Mouse (Mus musculus) limb, embryonic 13.5 days (tissue): ENCODE results near the gene Ell2. TPM values are rescaled to one million over a fixed set of nuclear protein-coding genes. Genes with fewer than 3 reads are reported as not detected.
A peak's percentile ranks its signal among the peaks of the same experiment; 100 is the strongest.

Experiments used
- ATAC-seq: fragments of 200-750 bp; cut with Nextera tagmentation; 2 replicates; pipeline ENCODE4 v1.8.0; 2017; ENCODE audit warnings: low read depth, moderate number of reproducible peaks, moderate TSS enrichment; ENCODE audit not compliant: low FRiP score
- H3K27ac ChIP-seq: fragments of 300-500 bp; sonication (generic); 2 replicates; pipeline ENCODE4 v1.5.1; 2015; ENCODE audit warnings: inconsistent platforms, mild to moderate bottlenecking, moderate library complexity
- H3K27me3 ChIP-seq: fragments of 300-500 bp; sonication (generic); 2 replicates; pipeline ENCODE4 v1.6.1; 2015; ENCODE audit warnings: mild to moderate bottlenecking, inconsistent platforms
- H3K36me3 ChIP-seq: fragments of 300-500 bp; sonication (generic); 2 replicates; pipeline ENCODE4 v1.6.1; 2015; ENCODE audit warnings: inconsistent platforms, mild to moderate bottlenecking, moderate library complexity
- H3K4me1 ChIP-seq: fragments of 300-500 bp; sonication (generic); 2 replicates; pipeline ENCODE4 v1.6.1; 2015; ENCODE audit warnings: inconsistent platforms
- H3K4me2 ChIP-seq: fragments of 300-500 bp; sonication (generic); replicated peaks from 2 replicates; pipeline ENCODE4 v1.6.1; 2015; ENCODE audit warnings: inconsistent platforms, mild to moderate bottlenecking, moderate library complexity
- H3K4me3 ChIP-seq: fragments of 300-500 bp; sonication (generic); 2 replicates; pipeline ENCODE4 v1.5.1; 2015; ENCODE audit warnings: moderate library complexity, mild to moderate bottlenecking, inconsistent platforms
- H3K9ac ChIP-seq: fragments of 300-500 bp; sonication (generic); 2 replicates; pipeline ENCODE4 v1.6.1; 2015; ENCODE audit warnings: mild to moderate bottlenecking, inconsistent platforms
- H3K9me3 ChIP-seq: fragments of 300-500 bp; sonication (generic); 2 replicates; pipeline ENCODE4 v1.6.1; 2016; ENCODE audit warnings: inconsistent platforms
- WGBS: fragments of 180-500 bp; shearing (Covaris S2); methylation state at CpG from one replicate; pipeline ENCODE4 v1.1.7; 2015; 5-methylcytosine and 5-hydroxymethylcytosine counted together
- polyA plus RNA-seq: library from polyadenylated mRNA; unstranded; fragments of >200 nt; fragmentation: Nextera tagmentation; extraction: Ambion mirVana; gene quantifications from 2 replicates; pipeline ENCODE4 v1.2.1, GENCODE M21; 2015

The Ell2 gene
- polyA plus RNA-seq, 1 experiment from 2014 or later: 6.7 TPM

DNA sequence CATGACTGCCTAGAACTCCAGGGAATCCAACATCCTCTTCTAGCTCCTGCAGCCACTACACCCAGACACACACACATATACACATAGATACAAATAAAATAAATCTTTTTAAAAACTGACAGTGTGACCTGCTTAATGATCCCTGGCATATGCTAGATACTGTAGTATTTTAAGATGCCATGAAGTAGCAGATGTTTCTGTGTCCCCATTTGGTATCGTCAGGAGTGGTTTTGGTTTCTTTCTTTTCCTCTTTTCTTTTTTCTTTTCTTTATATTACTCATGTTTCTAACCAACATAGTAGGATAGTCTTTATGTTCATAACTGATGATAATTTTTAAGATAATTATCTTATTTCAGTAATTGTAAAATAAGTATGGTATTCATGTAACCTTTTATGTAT is 29.0 kb downstream of the Ell2 start:
- 0 out of 2 replicates have a peak, but pooled peaks cover 5% of the 10 kb centered on the region for H3K4me1 ChIP-seq
- H3K27me3 ChIP-seq: no peaks in the 10 kb centered on the region
- H3K4me2 ChIP-seq: no peak overlapping the region
- H3K9ac ChIP-seq: no peak overlapping the region
- H3K9me3 ChIP-seq: no peaks in the 10 kb centered on the region
- no peak for ATAC-seq
- WGBS: 85% methylated on average over 1 of the region's 1 CpGs
- no peak overlapping the region for H3K27ac ChIP-seq
- H3K36me3 ChIP-seq: no peaks in the 10 kb centered on the region
- no peak overlapping the region for H3K4me3 ChIP-seq

DNA sequence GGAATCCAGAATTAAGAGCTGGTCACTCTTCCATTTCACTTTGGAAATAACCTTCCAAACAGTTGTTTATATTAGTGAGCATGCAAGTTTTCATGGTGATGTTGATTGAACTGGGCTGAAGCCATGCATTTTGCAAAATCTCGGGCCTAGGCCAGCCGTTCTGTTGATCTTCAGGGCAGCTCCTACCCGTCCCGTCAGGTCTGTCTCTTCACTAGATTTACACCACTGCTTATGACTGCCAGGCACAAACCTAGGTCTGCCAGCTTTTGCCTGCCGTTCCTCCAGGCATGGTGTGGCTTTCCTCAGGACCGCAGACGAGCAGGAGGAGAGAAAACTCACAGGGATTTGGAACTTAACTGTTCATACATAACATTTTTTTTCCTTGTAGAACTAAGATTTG is 31.4 kb downstream of the Ell2 start:
- H3K4me1 ChIP-seq: peaks cover 16% of the 10 kb centered on the region
- WGBS: 51% methylated on average over 7 of the region's 7 CpGs

GRCm38 (mm10) chr13:75738536-75738935 is 32.0 kb downstream of the Ell2 start:
- H3K4me3 ChIP-seq: no peak overlapping the region
- H3K27me3 ChIP-seq: no peaks in the 10 kb centered on the region
- H3K27ac ChIP-seq: no peak overlapping the region
- no peak overlapping the region for H3K9ac ChIP-seq
- H3K4me1 ChIP-seq: peaks cover 16% of the 10 kb centered on the region
- no peak for ATAC-seq
- no peak overlapping the region for H3K4me2 ChIP-seq
- no peaks in the 10 kb centered on the region for H3K36me3 ChIP-seq
- H3K9me3 ChIP-seq: no peaks in the 10 kb centered on the region
- WGBS: 60% methylated on average over 6 of the region's 6 CpGs

More for the DNA sequence above, 31.4 kb downstream of the Ell2 start:
- Histone ChIP-seq H3K9me3 (no peaks in the 10 kb centered on the region), H3K4me2 (no peak overlapping the region), H3K4me3 (no peak overlapping the region), H3K9ac (no peak overlapping the region), H3K27me3 (no peaks in the 10 kb centered on the region), H3K36me3 (no peaks in the 10 kb centered on the region), H3K27ac (no peak overlapping the region)
- ATAC-seq: no peak

GRCm38 (mm10) chr13:75738957-75739356 is 32.4 kb downstream of the Ell2 start:
- Histone ChIP-seq H3K9me3 (no peaks in the 10 kb centered on the region), H3K4me3 (no peak overlapping the region), H3K4me1 (peaks cover 16% of the 10 kb centered on the region), H3K27me3 (no peaks in the 10 kb centered on the region), H3K27ac (no peak overlapping the region), H3K9ac (no peak overlapping the region), H3K4me2 (no peak overlapping the region), H3K36me3 (no peaks in the 10 kb centered on the region)
- WGBS: 56% methylated on average over 3 of the region's 3 CpGs
- ATAC-seq: no peak

DNA sequence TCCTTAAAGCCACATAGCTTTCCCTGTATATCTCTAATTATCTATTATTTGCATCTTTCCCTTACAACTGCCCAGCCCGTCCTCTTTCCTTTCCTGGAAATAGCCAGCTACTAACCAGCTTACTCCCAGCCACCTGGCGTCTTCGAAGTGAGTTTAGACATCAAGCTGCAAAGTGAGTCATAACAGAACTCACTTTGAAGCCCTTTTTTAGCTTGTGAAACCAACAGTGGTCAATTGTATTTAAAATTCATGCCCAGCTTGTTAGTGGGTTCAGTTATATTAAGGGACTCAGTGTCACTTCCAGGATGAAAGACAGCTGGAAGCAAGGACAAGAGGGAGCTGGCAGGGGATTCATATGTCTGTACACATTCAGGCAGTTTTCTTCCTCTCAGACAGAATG is 33.5 kb downstream of the Ell2 start:
- 65% methylated on average over 3 of the region's 3 CpGs for WGBS
- no peak overlapping the region for H3K9ac ChIP-seq
- peaks cover 16% of the 10 kb centered on the region for H3K4me1 ChIP-seq
- no peak for ATAC-seq
- H3K36me3 ChIP-seq: no peaks in the 10 kb centered on the region
- no peaks in the 10 kb centered on the region for H3K27me3 ChIP-seq
- no peak overlapping the region for H3K27ac ChIP-seq
- H3K4me3 ChIP-seq: no peak overlapping the region
- no peaks in the 10 kb centered on the region for H3K9me3 ChIP-seq
- H3K4me2 ChIP-seq: no peak overlapping the region

DNA sequence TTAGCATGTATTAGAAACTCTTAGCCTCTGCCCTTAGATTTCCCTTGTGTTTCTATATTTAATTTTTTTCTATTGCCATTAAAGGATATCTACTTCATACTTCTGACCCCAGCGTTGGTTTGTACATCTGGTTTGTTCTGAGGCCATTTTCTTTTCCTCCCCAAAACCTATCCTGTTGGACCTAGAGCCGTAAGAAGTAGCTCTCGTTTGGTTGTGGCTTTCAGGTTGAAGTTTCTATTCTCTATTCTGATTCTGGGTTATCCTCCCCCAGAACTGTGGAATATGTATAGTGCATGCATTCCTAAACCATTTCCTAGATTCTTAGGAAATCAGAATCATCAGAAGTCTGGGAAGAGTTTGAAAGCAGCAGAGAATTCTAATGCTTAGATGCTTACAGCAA is 34.6 kb downstream of the Ell2 start:
- Histone ChIP-seq H3K9ac (no peak overlapping the region), H3K9me3 (no peaks in the 10 kb centered on the region), H3K4me1 (peaks cover 16% of the 10 kb centered on the region), H3K4me2 (no peak overlapping the region), H3K27ac (no peak overlapping the region), H3K27me3 (no peaks in the 10 kb centered on the region), H3K36me3 (no peaks in the 10 kb centered on the region), H3K4me3 (no peak overlapping the region)
- ATAC-seq: no peak
- WGBS: 85% methylated on average over 3 of the region's 3 CpGs

- peak; percentile 58 for ATAC-seq
Measured at GRCm38 (mm10) chr13:75741736-75742729, 35.5 kb downstream of the Ell2 start.

GRCm38 (mm10) chr13:75742970-75743369 is 36.4 kb downstream of the Ell2 start:
- H3K9me3 ChIP-seq: no peaks in the 10 kb centered on the region
- no peak overlapping the region for H3K4me3 ChIP-seq
- ATAC-seq: no peak
- 82% methylated on average over 3 of the region's 3 CpGs for WGBS
- H3K27ac ChIP-seq: no peak overlapping the region
- H3K4me2 ChIP-seq: no peak overlapping the region
- peaks cover 16% of the 10 kb centered on the region for H3K4me1 ChIP-seq
- no peak overlapping the region for H3K9ac ChIP-seq
- H3K27me3 ChIP-seq: no peaks in the 10 kb centered on the region
- no peaks in the 10 kb centered on the region for H3K36me3 ChIP-seq

More at GRCm38 (mm10) chr13:75741736-75742729, 35.5 kb downstream of the Ell2 start:
- 51% methylated on average over 12 of the region's 12 CpGs for WGBS
- no peak overlapping the region for H3K4me3 ChIP-seq
- H3K27me3 ChIP-seq: no peaks in the 10 kb centered on the region
- H3K4me2 ChIP-seq: no peak overlapping the region
- H3K9me3 ChIP-seq: no peaks in the 10 kb centered on the region
- H3K36me3 ChIP-seq: no peaks in the 10 kb centered on the region
- H3K9ac ChIP-seq: no peak overlapping the region
- no peak overlapping the region; the same call in 1 of the 2 replicates for H3K27ac ChIP-seq
- peaks cover 16% of the 10 kb centered on the region for H3K4me1 ChIP-seq

DNA sequence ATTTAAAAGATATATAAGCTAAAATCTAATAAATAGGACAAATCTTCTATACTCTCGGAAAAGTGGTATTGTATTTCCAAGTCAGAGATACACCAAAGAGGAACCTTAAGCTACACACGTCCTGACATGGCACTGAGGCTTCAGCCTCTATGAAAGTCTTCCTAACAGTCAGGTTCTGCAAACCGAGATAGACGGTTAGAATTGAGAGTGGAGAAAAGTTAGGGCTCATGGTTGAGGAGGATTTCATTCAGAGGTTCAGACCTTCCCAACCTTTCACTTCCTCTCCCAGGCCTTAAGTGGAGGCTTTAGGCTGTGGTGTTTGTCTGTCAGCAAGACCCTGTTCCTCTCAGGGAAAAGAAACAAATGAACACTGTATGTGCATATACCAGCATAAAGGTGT is 37.5 kb downstream of the Ell2 start:
- Histone ChIP-seq H3K4me1 (peaks cover 16% of the 10 kb centered on the region), H3K36me3 (no peaks in the 10 kb centered on the region), H3K4me2 (no peak overlapping the region), H3K4me3 (no peak overlapping the region), H3K9me3 (no peaks in the 10 kb centered on the region), H3K9ac (no peak overlapping the region), H3K27me3 (no peaks in the 10 kb centered on the region), H3K27ac (no peak overlapping the region)
- 90% methylated on average over 4 of the region's 4 CpGs for WGBS
- ATAC-seq: no peak

GRCm38 (mm10) chr13:75745328-75745727 is 38.8 kb downstream of the Ell2 start:
- H3K27ac ChIP-seq: no peak overlapping the region
- H3K4me1 ChIP-seq: peaks cover 12% of the 10 kb centered on the region
- H3K4me3 ChIP-seq: no peak overlapping the region
- no peaks in the 10 kb centered on the region for H3K36me3 ChIP-seq
- no peak overlapping the region for H3K4me2 ChIP-seq
- H3K9ac ChIP-seq: no peak overlapping the region
- ATAC-seq: no peak
- no peaks in the 10 kb centered on the region for H3K9me3 ChIP-seq
- H3K27me3 ChIP-seq: no peaks in the 10 kb centered on the region

DNA sequence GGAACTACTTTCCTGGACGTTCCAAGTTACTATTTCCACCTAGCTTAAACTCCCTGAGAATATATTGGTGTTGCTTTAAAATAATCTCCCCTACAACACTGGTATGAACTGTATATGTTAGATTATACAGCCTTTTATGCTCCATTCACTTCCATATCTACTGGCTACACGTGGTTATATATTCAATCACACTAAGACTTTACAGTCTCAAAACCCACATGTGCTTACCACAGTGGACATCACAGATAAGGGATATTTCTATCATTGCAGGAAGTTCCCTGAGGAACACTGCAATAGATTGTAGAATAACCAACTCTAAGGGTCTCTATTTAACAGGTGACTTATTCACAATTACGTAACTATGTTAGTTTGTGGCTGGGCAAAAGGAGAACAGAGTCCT is 40.7 kb downstream of the Ell2 start:
- H3K9ac ChIP-seq: no peak overlapping the region
- H3K9me3 ChIP-seq: no peaks in the 10 kb centered on the region
- no peak for ATAC-seq
- H3K36me3 ChIP-seq: no peaks in the 10 kb centered on the region
- no peak overlapping the region for H3K4me3 ChIP-seq
- H3K4me1 ChIP-seq: peaks cover 2% of the 10 kb centered on the region
- WGBS: 90% methylated on average over 3 of the region's 3 CpGs
- no peaks in the 10 kb centered on the region for H3K27me3 ChIP-seq
- H3K27ac ChIP-seq: no peak overlapping the region
- no peak overlapping the region for H3K4me2 ChIP-seq

DNA sequence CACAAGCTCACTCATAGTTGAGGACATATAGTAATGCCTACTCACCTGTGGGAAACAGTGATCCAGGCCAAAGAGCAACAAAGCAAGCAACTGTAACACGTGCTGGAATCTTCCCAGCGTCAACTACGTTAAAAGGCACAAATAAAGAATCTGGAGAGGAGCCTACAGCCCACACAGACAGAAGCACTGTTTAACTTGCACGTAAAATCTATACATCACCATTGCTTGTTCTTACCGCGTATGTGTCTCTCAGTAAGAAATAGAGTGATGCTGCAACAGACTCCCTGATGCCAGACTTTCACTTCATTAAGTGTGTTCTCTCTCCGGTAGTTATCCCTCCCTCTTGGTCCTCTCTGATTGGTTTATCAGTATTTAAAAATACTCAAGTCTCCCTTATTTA is 42.1 kb downstream of the Ell2 start:
- no peak for ATAC-seq
- WGBS: 85% methylated on average over 7 of the region's 7 CpGs
- no peak overlapping the region for H3K27ac ChIP-seq

GRCm38 (mm10) chr13:75750785-75751184 is 44.2 kb downstream of the Ell2 start:
- no peak overlapping the region for H3K27ac ChIP-seq
- 64% methylated on average over 2 of the region's 2 CpGs for WGBS
- H3K4me3 ChIP-seq: no peak overlapping the region
- H3K9ac ChIP-seq: no peak overlapping the region
- peaks cover 4% of the 10 kb centered on the region for H3K4me1 ChIP-seq
- H3K27me3 ChIP-seq: no peaks in the 10 kb centered on the region
- ATAC-seq: no peak
- H3K9me3 ChIP-seq: no peaks in the 10 kb centered on the region
- no peaks in the 10 kb centered on the region for H3K36me3 ChIP-seq
- H3K4me2 ChIP-seq: no peak overlapping the region

More for the DNA sequence above, 42.1 kb downstream of the Ell2 start:
- no peak overlapping the region for H3K4me3 ChIP-seq
- no peaks in the 10 kb centered on the region for H3K27me3 ChIP-seq
- H3K4me1 ChIP-seq: peaks cover 4% of the 10 kb centered on the region
- no peak overlapping the region for H3K4me2 ChIP-seq
- H3K9ac ChIP-seq: no peak overlapping the region
- no peaks in the 10 kb centered on the region for H3K9me3 ChIP-seq
- H3K36me3 ChIP-seq: no peaks in the 10 kb centered on the region
